Mouse (Mus musculus) olfactory bulb, adult 2 months (tissue): ENCODE measurements around the gene Wdr78.

Experiments
- CTCF ChIP-seq: fragments of 200-500 bp; IDR thresholded peaks from 2 replicates; pipeline ENCODE4 v1.5.1; 2012; ENCODE audit warnings: low read depth, mild to moderate bottlenecking, low read length, moderate library complexity; ENCODE audit not compliant: insufficient read depth
- POLR2A ChIP-seq: fragments of 200-500 bp; IDR thresholded peaks from 2 replicates; pipeline ENCODE4 v1.6.1; 2012; ENCODE audit warnings: mild to moderate bottlenecking, low read depth, low read length, moderate library complexity; ENCODE audit not compliant: insufficient read depth

DNA sequence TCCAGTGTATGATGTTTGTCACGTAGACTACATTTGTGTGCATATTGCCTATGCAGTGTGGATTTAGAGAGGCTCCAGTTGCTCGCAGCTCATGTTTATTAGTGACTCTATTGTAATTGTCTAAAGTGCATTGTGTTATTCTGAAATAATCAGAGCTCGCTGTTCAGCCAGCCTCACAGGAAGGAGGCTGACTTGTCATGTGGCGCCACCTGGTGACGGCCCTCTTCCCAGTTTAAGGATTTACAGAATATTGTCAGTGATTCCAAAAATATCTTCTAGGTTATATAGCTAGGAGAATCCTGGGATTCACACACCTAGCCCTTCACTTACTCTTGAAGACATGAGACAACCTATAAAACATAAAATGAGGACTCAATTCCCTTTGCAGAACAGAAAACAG lies 32.0 kb upstream of the Wdr78 start:
- TF ChIP-seq CTCF (peak; percentile 64), POLR2A (no peak)
